18 mouse cellular contexts compared by ENCODE assay signal in the genomic region with DNA sequence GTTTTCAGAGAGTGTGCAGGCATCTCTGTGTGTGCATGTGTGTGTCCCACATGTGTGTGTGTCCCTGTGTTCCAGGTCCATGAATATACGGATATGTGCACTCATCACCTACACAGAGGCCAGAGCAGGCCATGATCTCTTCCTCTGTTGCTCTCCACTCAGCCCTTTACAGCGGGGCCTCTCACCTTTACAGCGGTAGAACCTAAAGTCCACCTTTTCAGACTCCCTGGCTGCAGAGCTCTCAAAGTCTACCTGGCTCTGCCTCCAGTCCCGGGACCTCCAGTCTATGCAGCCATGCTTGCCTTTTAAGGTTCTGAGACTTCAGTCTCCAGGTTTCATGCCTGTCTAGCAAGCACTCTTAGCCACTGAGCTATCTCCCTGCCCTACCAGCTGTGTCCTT.
"Had no signal": no experiment of that assay in that cellular context is flagged by ENCODE, and none has a peak within 500 bp of the region (broad histone marks: within the 10 kb centered on the region; RNA-seq: fewer than 3 reads in every experiment).

No protein-coding gene starts in this region.

- H3K9me3 ChIP-seq: limb, embryonic 15.5 days; neural tube, embryonic 13.5 days had no signal

- ATAC-seq: hindbrain, postnatal 0 days; midbrain, embryonic 16.5 days had no signal

- H3K36me3 ChIP-seq: limb, embryonic 15.5 days; neural tube, embryonic 13.5 days had no signal

- H3K27me3 ChIP-seq: limb, embryonic 15.5 days; neural tube, embryonic 13.5 days had no signal

- DNase-seq: kidney, adult 9 months; kidney, postnatal 36 days; layer of hippocampus, adult 9-11 months; layer of hippocampus, postnatal 36 days; lung, adult 18-20 months; lung, postnatal 10 days; lung, postnatal 4 days; retina, postnatal 1 day; right cerebral cortex, postnatal 4 days; spleen, adult 18-20 months; thymus, adult 2 months; thymus, postnatal 25 days had no signal

- H3K4me3 ChIP-seq: limb, embryonic 15.5 days; neural tube, embryonic 13.5 days had no signal

- H3K27ac ChIP-seq: hindbrain, postnatal 0 days; kidney, postnatal 0 days; limb, embryonic 15.5 days; neural tube, embryonic 13.5 days had no signal

- H3K9ac ChIP-seq: limb, embryonic 15.5 days; neural tube, embryonic 13.5 days had no signal

- H3K4me2 ChIP-seq: limb, embryonic 15.5 days; midbrain, embryonic 11.5 days; neural tube, embryonic 13.5 days had no signal
